Mouse (Mus musculus): ENCODE data around the gene Lrrc20.

- no peak for TF ChIP-seq POLR2A (IDR thresholded peaks at IDR 0.05; ENCODE audit: low read depth, low read length)
- TF ChIP-seq CTCF (conservative IDR thresholded peaks at IDR 0.05; ENCODE audit: insufficient read depth, insufficient read length, low read depth, low read length), result no peak
These were observed 151.8 kb downstream of the Lrrc20 start for GRCm38 (mm10) chr10:61627195-61627937.

Measured in kidney, adult 2 months (tissue).